Mouse (Mus musculus) liver, postnatal 0 days (tissue): ENCODE results near the gene Btk. TPM values are rescaled to one million over a fixed set of nuclear protein-coding genes. Genes with fewer than 3 reads are reported as not detected.

Experiments
- ATAC-seq: fragments of 200-750 bp; cut with Nextera tagmentation; 2 replicates; pipeline ENCODE4 v1.8.0; 2017; ENCODE audit warnings: mild to moderate bottlenecking, moderate library complexity
- DNase-seq: peaks from one replicate; pipeline ENCODE4 v3.0.0-alpha.2; 2016
- H3K27ac ChIP-seq: fragments of 300-500 bp; sonication (generic); 2 replicates; pipeline ENCODE4 v1.5.1; 2014; ENCODE audit warnings: antibody characterized with exemption, moderate library complexity, mild to moderate bottlenecking, low read depth
- H3K27me3 ChIP-seq: fragments of 300-500 bp; sonication (generic); 2 replicates; pipeline ENCODE4 v1.6.1; 2014; ENCODE audit warnings: low read length, control low read depth, mixed read lengths; ENCODE audit not compliant: insufficient read depth
- H3K36me3 ChIP-seq: fragments of 300-500 bp; sonication (generic); replicated peaks from 2 replicates; pipeline ENCODE4 v1.6.1; 2014; ENCODE audit warnings: mild to moderate bottlenecking, control low read depth, low read length, moderate library complexity, mixed read lengths; ENCODE audit not compliant: insufficient read depth
- H3K4me1 ChIP-seq: fragments of 300-500 bp; sonication (generic); 2 replicates; pipeline ENCODE4 v1.6.1; 2014; ENCODE audit warnings: antibody characterized with exemption, mild to moderate bottlenecking, control low read depth; ENCODE audit not compliant: insufficient read depth
- H3K4me2 ChIP-seq: fragments of 300-500 bp; sonication (generic); 2 replicates; pipeline ENCODE4 v1.6.1; 2014; ENCODE audit warnings: low read depth, mild to moderate bottlenecking, low read length, moderate library complexity, mixed read lengths
- H3K4me3 ChIP-seq: fragments of 300-500 bp; sonication (generic); 2 replicates; pipeline ENCODE4 v1.5.1; 2014; ENCODE audit warnings: low read depth, low read length
- H3K9ac ChIP-seq: fragments of 300-500 bp; sonication (generic); replicated peaks from 2 replicates; pipeline ENCODE4 v1.6.1; 2014; ENCODE audit warnings: mild to moderate bottlenecking, moderate library complexity
- H3K9me3 ChIP-seq: fragments of 300-500 bp; sonication (generic); 2 replicates; pipeline ENCODE4 v1.6.1; 2016; ENCODE audit warnings: mild to moderate bottlenecking, control low read depth, low read length, mixed read lengths
- CTCF ChIP-seq: sonication (generic); IDR thresholded peaks from 2 replicates; pipeline ENCODE4 v1.5.1; 2016; ENCODE audit warnings: antibody characterized with exemption, low read depth
- EP300 ChIP-seq: IDR thresholded peaks from 2 replicates; pipeline ENCODE4 v1.6.1; 2016; ENCODE audit warnings: antibody characterized with exemption, low read depth, mild to moderate bottlenecking
- WGBS: fragments of 180-500 bp; shearing (Covaris S2); extraction: QIAGEN DNeasy Blood & Tissue Kit; methylation state at CpG from one replicate; pipeline ENCODE4 v1.1.7; 2014; ENCODE audit not compliant: insufficient replicate concordance; 5-methylcytosine and 5-hydroxymethylcytosine counted together
- polyA plus RNA-seq: library from polyadenylated mRNA; unstranded; fragments of >200 nt; fragmentation: Nextera tagmentation; extraction: Ambion mirVana; gene quantifications from 2 replicates; pipeline ENCODE4 v1.2.1, GENCODE M21; 2015

Btk gene
- polyA plus RNA-seq, 1 experiment from 2014 or later = 11.9 TPM

DNA sequence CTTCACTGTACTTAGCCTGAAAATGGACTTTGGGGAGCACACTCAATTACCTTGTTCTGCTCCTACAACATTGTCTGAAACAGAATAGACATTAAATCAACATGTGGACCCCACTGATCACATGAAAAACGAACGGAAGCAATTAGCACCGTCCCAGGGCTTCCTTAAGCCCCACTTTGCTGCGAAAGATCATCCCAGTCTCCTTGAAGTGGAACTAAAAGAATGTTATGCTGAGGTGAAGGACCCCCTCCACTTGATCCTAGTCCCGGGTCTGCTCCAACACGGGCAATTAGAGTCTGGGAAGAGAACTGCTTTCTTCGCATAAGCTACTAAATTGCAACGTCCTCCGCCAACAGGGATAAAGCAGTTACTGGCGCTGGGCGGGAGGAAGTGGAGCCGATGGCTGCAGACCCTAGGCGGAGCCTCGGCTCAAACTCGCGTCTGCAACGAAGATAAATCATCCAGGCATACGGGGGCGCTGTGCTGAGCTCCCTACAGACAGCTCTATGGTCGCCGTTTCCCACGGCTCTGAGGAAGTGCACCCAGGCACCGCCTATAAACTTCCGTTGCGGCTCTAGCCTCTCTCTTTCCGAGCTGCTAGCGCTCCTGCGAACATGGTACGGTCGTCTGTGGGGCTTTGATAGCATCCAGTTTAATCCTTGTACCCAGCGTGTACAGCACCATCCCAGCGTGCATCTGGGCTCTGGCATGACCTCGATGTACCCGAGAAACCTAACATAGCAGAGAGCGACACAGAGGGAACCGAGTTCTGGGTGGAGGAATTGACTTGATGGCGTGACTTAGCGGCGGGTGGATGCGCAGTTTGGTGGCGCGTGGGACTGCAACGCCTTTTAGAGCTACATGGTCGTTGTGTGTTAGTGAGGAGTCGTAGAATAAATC is 2.0 kb upstream of the Btk start, which contains the start of gene Rpl36a:
Gene Rpl36a (plus strand): TSS at position 552 of the 900 bp plus-strand sequence.
- peak; percentile 90 for DNase-seq
- 23% methylated on average over 45 of the region's 45 CpGs for WGBS
- Histone ChIP-seq H3K36me3 (peaks cover 5% of the 10 kb centered on the region; the same call in 1 of the 2 replicates), H3K4me2 (peak within 1 kb of the TSS; percentile 73), H3K9me3 (no peaks in the 10 kb centered on the region), H3K27me3 (no peaks in the 10 kb centered on the region), H3K4me3 (peak within 1 kb of the TSS; percentile 55), H3K4me1 (no peaks in the 10 kb centered on the region), H3K27ac (peak within 1 kb of the TSS; percentile 78), H3K9ac (peak within 1 kb of the TSS; percentile 67)
- ATAC-seq = peak; percentile 96
- TF ChIP-seq EP300 = peak; percentile 58; the same call in 1 of the 2 replicates
- peak; percentile 83 for TF ChIP-seq CTCF

- peak overlapping the region; percentile 65 for H3K4me2 ChIP-seq
- H3K4me1 ChIP-seq = no peaks in the 10 kb centered on the region
- no peaks in the 10 kb centered on the region for H3K36me3 ChIP-seq
- peak overlapping the region; percentile 66 for H3K27ac ChIP-seq
- H3K27me3 ChIP-seq = no peaks in the 10 kb centered on the region
- TF ChIP-seq CTCF (no peak), EP300 (no peak)
- DNase-seq = no peak
- no peak for ATAC-seq
- H3K9me3 ChIP-seq = no peaks in the 10 kb centered on the region
- peak overlapping the region; percentile 45 for H3K4me3 ChIP-seq
- 52% methylated on average over 11 of the region's 11 CpGs for WGBS
- H3K9ac ChIP-seq = peak overlapping the region; percentile 58
Measured at GRCm38 (mm10) chrX:134582270-134582669, 1.1 kb downstream of the Btk start.

DNA sequence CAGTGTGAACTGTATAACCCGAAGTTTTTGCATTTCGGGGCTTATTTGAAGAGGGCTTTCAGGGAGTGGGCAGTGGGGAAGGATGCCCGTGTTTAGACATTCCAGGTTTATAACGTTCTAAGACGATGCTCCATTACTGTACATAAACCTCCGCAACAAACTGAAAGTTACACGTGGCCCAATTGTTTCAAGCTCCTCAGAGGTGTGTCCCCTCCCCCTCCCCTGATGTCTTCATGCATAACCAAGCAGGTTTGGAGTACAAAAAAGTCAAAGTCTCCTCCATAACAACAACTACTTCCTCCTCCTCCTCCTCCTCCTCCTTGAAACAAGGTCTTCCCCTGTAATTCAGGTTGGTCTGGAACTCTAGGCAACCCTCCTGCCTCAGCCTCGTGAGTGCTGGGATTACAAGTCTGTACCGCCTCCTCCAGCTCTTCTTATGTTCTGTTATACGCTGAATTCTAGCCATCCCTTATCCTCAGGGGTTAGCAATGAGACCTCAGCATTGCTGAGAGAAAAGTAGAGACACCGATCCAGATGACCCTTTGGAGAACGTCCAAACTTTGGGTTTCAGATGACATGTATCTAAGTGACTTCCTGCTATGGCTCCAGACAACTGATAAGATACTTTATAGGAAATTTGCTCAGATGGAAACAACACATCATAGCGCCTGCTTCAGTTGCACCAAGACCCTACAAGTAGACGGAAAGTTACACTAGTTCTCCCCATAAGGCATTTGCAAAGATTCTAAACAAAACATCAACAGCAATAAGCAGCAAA is 2.7 kb downstream of the Btk start:
- no peak for ATAC-seq
- Histone ChIP-seq H3K4me2 (peak overlapping the region; percentile 65), H3K27ac (no peak overlapping the region), H3K36me3 (no peaks in the 10 kb centered on the region), H3K9ac (no peak overlapping the region), H3K4me3 (0 out of 2 replicates have a peak overlapping the region, but pooled peaks have one; percentile 45), H3K27me3 (no peaks in the 10 kb centered on the region), H3K4me1 (no peaks in the 10 kb centered on the region), H3K9me3 (no peaks in the 10 kb centered on the region)
- DNase-seq = no peak
- TF ChIP-seq EP300 = no peak
- no peak for TF ChIP-seq CTCF
- WGBS = 63% methylated on average over 14 of the region's 14 CpGs

GRCm38 (mm10) chrX:134577896-134578295 is 5.5 kb downstream of the Btk start:
- ATAC-seq = no peak

GRCm38 (mm10) chrX:134566536-134567222 is 16.7 kb downstream of the Btk start:
- WGBS = 62% methylated on average over 8 of the region's 8 CpGs
- no peak for DNase-seq
- H3K27ac ChIP-seq = no peak overlapping the region
- H3K4me2 ChIP-seq = no peak overlapping the region
- no peaks in the 10 kb centered on the region for H3K4me1 ChIP-seq
- H3K9me3 ChIP-seq = no peaks in the 10 kb centered on the region
- H3K36me3 ChIP-seq = no peaks in the 10 kb centered on the region
- H3K9ac ChIP-seq = no peak overlapping the region
- no peak overlapping the region for H3K4me3 ChIP-seq
- TF ChIP-seq CTCF (no peak), EP300 (no peak)
- no peak for ATAC-seq
- H3K27me3 ChIP-seq = no peaks in the 10 kb centered on the region

More at GRCm38 (mm10) chrX:134577896-134578295, 5.5 kb downstream of the Btk start:
- Histone ChIP-seq H3K9ac (no peak overlapping the region), H3K36me3 (no peaks in the 10 kb centered on the region), H3K27ac (no peak overlapping the region), H3K4me3 (no peak overlapping the region), H3K4me1 (no peaks in the 10 kb centered on the region), H3K9me3 (no peaks in the 10 kb centered on the region), H3K27me3 (no peaks in the 10 kb centered on the region), H3K4me2 (no peak overlapping the region)
- WGBS = 60% methylated on average over 4 of the region's 4 CpGs
- no peak for DNase-seq
- TF ChIP-seq EP300 (no peak), CTCF (no peak)
